9 mouse cellular contexts compared by ENCODE assay signal in the genomic region with DNA sequence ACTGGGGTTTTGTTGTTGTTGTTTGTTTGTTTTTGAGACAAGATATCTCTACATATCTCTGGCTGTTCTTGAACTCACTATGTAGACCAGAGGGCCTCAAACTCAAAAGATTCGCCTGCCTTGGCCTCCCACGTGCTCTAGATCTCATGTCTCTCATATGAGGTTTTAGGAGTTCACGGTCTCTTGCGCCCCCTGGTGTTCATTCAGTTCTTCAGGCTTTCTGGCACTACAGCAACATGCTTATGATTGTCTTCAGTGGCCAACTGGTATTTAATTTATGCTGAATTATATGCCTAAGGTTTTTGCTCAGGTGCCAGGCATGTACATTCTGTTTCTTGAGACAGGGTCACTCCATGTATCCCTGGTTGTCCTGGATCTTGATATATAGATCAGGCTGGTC. TPM values are rescaled to one million over a fixed set of nuclear protein-coding genes. Genes with fewer than 3 reads are reported as not detected.
DNase-seq lines count a peak whose midpoint lies in the region; TF ChIP-seq lines count a peak whose summit lies in the region.
"Had no signal": no experiment of that assay in that cellular context is flagged by ENCODE, and none has a peak within 500 bp of the region (broad histone marks: within the 10 kb centered on the region; RNA-seq: fewer than 3 reads in every experiment).

No protein-coding gene starts in this region.

- no peaks in the 10 kb centered on the region for H3K27me3 ChIP-seq in ES-Bruce4 (ENCODE audit: control insufficient read depth, insufficient read depth, low read length, poor library complexity, severe bottlenecking)
- H3K27me3 ChIP-seq: limb, embryonic 12.5 days had no signal

- no peak overlapping the region for H3K4me3 ChIP-seq in ES-Bruce4 (ENCODE audit: low read depth, low read length)
- no peak overlapping the region for H3K4me3 ChIP-seq in bone marrow macrophage, adult 2 months (ENCODE audit: insufficient read depth, low read length)
- H3K4me3 ChIP-seq: limb, embryonic 12.5 days had no signal

- no peak overlapping the region for H3K27ac ChIP-seq in ES-Bruce4 (ENCODE audit: insufficient read depth, low read length)
- H3K27ac ChIP-seq in bone marrow macrophage, adult 2 months (ENCODE audit: insufficient read depth, low read depth, low read length): no peak overlapping the region
- H3K27ac ChIP-seq: limb, embryonic 12.5 days had no signal

- peak; percentile 31 for DNase-seq in fat pad, adult 2 months (ENCODE audit: extremely low read depth, low read depth, low spot score)
- peak; percentile 82 to 88 for DNase-seq in heart, postnatal 14 days
- DNase-seq in layer of hippocampus, adult 8-10 months (ENCODE audit: low spot score in 2 of 2): peak; percentile 82 to 93
- peak; percentile 89 for DNase-seq in lung, postnatal 10 days
- DNase-seq in retina, postnatal 7 days (ENCODE audit: low read depth, low spot score): peak; percentile 83
- DNase-seq in urinary bladder, adult 18-20 months (ENCODE audit: low spot score in 2 of 2): peak; percentile 60 to 64

- no peaks in the 10 kb centered on the region for H3K36me3 ChIP-seq in ES-Bruce4 (ENCODE audit: control insufficient read depth, insufficient read depth, low read length, poor library complexity, severe bottlenecking)

- H3K9ac ChIP-seq in ES-Bruce4 (ENCODE audit: low read depth, poor library complexity, severe bottlenecking): no peak overlapping the region
- H3K9ac ChIP-seq: limb, embryonic 12.5 days had no signal

- intact Hi-C loops in heart, postnatal 14 days (cut with DNase I): loop anchor here (1.0 to 5.0 kb wide), 2 partner anchors 35 to 162 kb away; no protein-coding TSS in a partner anchor

- TF ChIP-seq CTCF in ES-Bruce4 (IDR thresholded peaks at IDR 0.05; ENCODE audit: low read depth, low read length): peak; percentile 58
- TF ChIP-seq CTCF in bone marrow macrophage, adult 2 months (IDR thresholded peaks at IDR 0.05; ENCODE audit: low read depth, low read length): peak; percentile 43; the same call in 1 of the 2 replicates

- no peak for TF ChIP-seq POLR2A in ES-Bruce4 (IDR thresholded peaks at IDR 0.05; ENCODE audit: insufficient read depth, low read length)
- TF ChIP-seq POLR2A in bone marrow macrophage, adult 2 months (IDR thresholded peaks at IDR 0.05; ENCODE audit: borderline replicate concordance, low read depth, low read length): no peak

- no peaks in the 10 kb centered on the region for H3K9me3 ChIP-seq in ES-Bruce4 (replicated peaks; ENCODE audit: control insufficient read depth, insufficient read depth, low read length, poor library complexity, severe bottlenecking)
- H3K9me3 ChIP-seq: limb, embryonic 12.5 days had no signal

- peaks cover 2% of the 10 kb centered on the region for H3K4me1 ChIP-seq in ES-Bruce4 (ENCODE audit: control insufficient read depth, insufficient read depth, low read length)
- H3K4me1 ChIP-seq in bone marrow macrophage, adult 2 months (ENCODE audit: control insufficient read depth, insufficient read depth, low read length): no peaks in the 10 kb centered on the region

- TF ChIP-seq EP300 in ES-Bruce4 (IDR thresholded peaks at IDR 0.05; ENCODE audit: insufficient read depth, low read depth, low read length): no peak

RNA-seq across cellular contexts. Expression of gene Zfp691, which starts 6.3 kb away (rescaled TPM):
- polyA plus RNA-seq in ES-Bruce4 (2011; ENCODE audit: insufficient read depth, insufficient read length, low read depth, missing spikeins): 12.3 and 14.8 TPM in 2 replicates
- 6.4 and 6.9 TPM in 2 replicates for polyA plus RNA-seq in bone marrow macrophage, adult 2 months (2012; ENCODE audit: insufficient read depth, insufficient read length, missing spikeins)
- 10 to 100 TPM; 18.7 to 20.2 TPM for total RNA-seq in heart, postnatal 14 days (2021)
- total RNA-seq in layer of hippocampus, adult 8-10 months (2022): 10 to 100 TPM in 1 of 4 experiments, 1 to 10 TPM in 3; 5.8 to 10.9 (median 7.5) TPM

RNA-seq across cellular contexts. Expression of gene Ermap, which starts 22.1 kb away (rescaled TPM):
- polyA plus RNA-seq in ES-Bruce4 (2011; ENCODE audit: insufficient read depth, insufficient read length, low read depth, missing spikeins): 0.37 and 0.52 TPM in 2 replicates
- 0.68 TPM in 1 of 2 replicates, not detected in the other for polyA plus RNA-seq in bone marrow macrophage, adult 2 months (2012; ENCODE audit: insufficient read depth, insufficient read length, missing spikeins)
- under 1 TPM; 0.05 to 0.24 TPM for total RNA-seq in heart, postnatal 14 days (2021)
- total RNA-seq in layer of hippocampus, adult 8-10 months (2022): under 1 TPM; 0.23 to 0.54 (median 0.28) TPM

RNA-seq across cellular contexts. Expression of gene Svbp, which starts 27.4 kb away (rescaled TPM):
- polyA plus RNA-seq in ES-Bruce4 (2011; ENCODE audit: insufficient read depth, insufficient read length, low read depth, missing spikeins): 34.2 and 39.1 TPM in 2 replicates
- 36.6 and 41.1 TPM in 2 replicates for polyA plus RNA-seq in bone marrow macrophage, adult 2 months (2012; ENCODE audit: insufficient read depth, insufficient read length, missing spikeins)
- total RNA-seq in heart, postnatal 14 days (2021): 10 to 100 TPM; 22.1 to 24.5 TPM
- total RNA-seq in layer of hippocampus, adult 8-10 months (2022): 10 to 100 TPM; 15.4 to 21.1 (median 16.3) TPM

RNA-seq across cellular contexts. Expression of gene Tmem269, which starts 50.4 kb away (rescaled TPM):
- polyA plus RNA-seq in ES-Bruce4 (2011; ENCODE audit: insufficient read depth, insufficient read length, low read depth, missing spikeins): 0.73 TPM in 1 of 2 replicates, not detected in the other
- polyA plus RNA-seq in bone marrow macrophage, adult 2 months (2012; ENCODE audit: insufficient read depth, insufficient read length, missing spikeins): not detected in 2 replicates
- not detected for total RNA-seq in heart, postnatal 14 days (2021)
- total RNA-seq in layer of hippocampus, adult 8-10 months (2022): 1 to 10 TPM in 1 of 4 experiments, under 1 TPM in 3; 0.37 to 1.0 (median 0.63) TPM
- polyA plus RNA-seq: limb, embryonic 12.5 days had no signal

RNA-seq across cellular contexts. Expression of gene Slc2a1, which starts 59.2 kb away (rescaled TPM):
- 682 and 697 TPM in 2 replicates for polyA plus RNA-seq in ES-Bruce4 (2011; ENCODE audit: insufficient read depth, insufficient read length, low read depth, missing spikeins)
- polyA plus RNA-seq in bone marrow macrophage, adult 2 months (2012; ENCODE audit: insufficient read depth, insufficient read length, missing spikeins): 22.6 and 25.3 TPM in 2 replicates
- total RNA-seq in heart, postnatal 14 days (2021): 1 to 10 TPM; 6.2 to 8.5 TPM
- 10 to 100 TPM; 86.4 to 96.6 (median 91.0) TPM for total RNA-seq in layer of hippocampus, adult 8-10 months (2022)

Comparison
In these comparisons a context has a peak if more than half of its experiments do, and no peak if none do; other contexts are left out.
1. DNase-seq: peak in every context shown above with its lines; median percentile 89 in lung, postnatal 10 days; 88 in layer of hippocampus, adult 8-10 months; 85 in heart, postnatal 14 days; 83 in retina, postnatal 7 days; 62 in urinary bladder, adult 18-20 months; 31 in fat pad, adult 2 months.